Mouse (Mus musculus) megakaryocyte, adult 5-6 weeks (primary cell): Measurements from ENCODE around the gene Gm4498. TPM values are rescaled to one million over a fixed set of nuclear protein-coding genes. Genes with fewer than 3 reads are reported as not detected.
"Not testable (repeated sequence)": the region's sequence is repeated elsewhere in the genome, so short reads cannot be mapped to it uniquely, and the experiment has no call there.

Experiments used
- ATAC-seq: 2 replicates; pipeline ENCODE4 v1.8.0; 2016; ENCODE audit warnings: mild to moderate bottlenecking, inconsistent platforms; ENCODE audit not compliant: poor library complexity, severe bottlenecking
- total RNA-seq, 2 experiments: library from RNA; stranded (forward) in 1 of 2; stranded (reverse) in 1 of 2; fragments of 153-499, 151-499 nt in 1 of 2; fragments of 221-1000, 200-1000 nt in 1 of 2; gene quantifications; 2 replicates each; pipeline versions ENCODE4 v1.2.3 to v1.2.4; 2015 to 2017

The Gm4498 gene
- not detected in 2 replicates for total RNA-seq (2015)
- total RNA-seq (2017) = not detected in 2 replicates

- ATAC-seq = not testable (repeated sequence)
These were observed at the start of gene Gm4498 for GRCm38 (mm10) chr7:20233728-20234127. Gene Gm4498, minus strand, starts transcription at chr7:20233828.

- not testable (repeated sequence) for ATAC-seq
These were observed 29.1 kb upstream of the Gm4498 start, which contains the start of gene Gm5890 for GRCm38 (mm10) chr7:20262734-20263133. Gene Gm5890, minus strand, starts transcription at chr7:20262834.

DNA sequence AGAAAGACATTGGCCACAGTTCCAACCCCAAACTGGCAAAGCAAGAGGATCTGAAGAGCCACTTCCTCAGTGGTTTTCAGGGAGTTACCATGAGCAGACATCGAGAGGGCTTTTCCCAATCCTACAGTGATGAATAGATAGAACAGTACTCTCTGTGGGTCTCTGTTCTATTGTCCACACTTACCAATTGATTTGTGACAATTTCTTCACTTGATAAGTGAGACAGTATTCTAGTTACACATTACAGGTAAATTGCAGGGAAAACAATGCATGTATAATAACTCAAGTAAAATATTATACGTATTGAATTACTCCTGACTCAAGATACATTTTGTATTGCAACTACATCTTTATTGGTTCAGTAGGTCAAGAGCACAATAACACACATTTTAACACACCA is 28.1 kb downstream of the Gm4498 start, which contains the start of gene Gm6164:
Gene Gm6164 (minus strand): TSS at position 101 of the 400 bp plus-strand sequence.
- ATAC-seq = not testable (repeated sequence)

DNA sequence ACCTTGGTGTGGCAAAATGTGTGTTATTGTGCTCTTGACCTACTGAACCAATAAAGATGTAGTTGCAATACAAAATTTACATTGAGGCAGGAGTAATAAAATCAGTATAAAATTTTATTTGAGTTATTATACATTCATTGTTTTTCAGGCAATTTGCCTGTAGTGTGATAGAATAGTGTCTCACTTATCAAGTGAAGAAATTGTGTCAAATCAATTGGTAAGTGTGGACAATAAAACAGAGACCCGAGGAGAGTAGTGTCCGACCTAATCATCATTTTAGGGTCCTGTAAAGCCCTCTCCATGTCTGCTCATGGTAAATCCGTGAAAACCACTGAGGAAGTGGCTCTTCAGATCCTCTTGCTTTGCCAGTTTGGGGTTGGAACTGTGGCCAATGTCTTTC is 40.2 kb downstream of the Gm4498 start, which contains the start of gene Vmn1r95:
Gene Vmn1r95 (plus strand): TSS at position 301 of the 400 bp plus-strand sequence.
- not testable (repeated sequence) for ATAC-seq

Other genes with a start within 250 kb of the Gm4498 start
- not detected in 2 replicates for gene Nlrp9b, start 242.4 kb downstream of the Gm4498 start, total RNA-seq (2015)
- not detected in 2 replicates for gene Nlrp9b, start 242.4 kb downstream of the Gm4498 start, total RNA-seq (2017)
- not detected in 2 replicates for gene Vmn1r91, start 134.1 kb downstream of the Gm4498 start, total RNA-seq (2015)
- gene Vmn1r91, start 134.1 kb downstream of the Gm4498 start, total RNA-seq (2017) = not detected in 2 replicates
- not detected in 2 replicates for gene Gm16442, start 111.2 kb downstream of the Gm4498 start, total RNA-seq (2015)
- gene Gm16442, start 111.2 kb downstream of the Gm4498 start, total RNA-seq (2017) = not detected in 2 replicates
- gene Vmn1r93, start 94.7 kb downstream of the Gm4498 start, total RNA-seq (2015) = not detected in 2 replicates
- not detected in 2 replicates for gene Vmn1r93, start 94.7 kb downstream of the Gm4498 start, total RNA-seq (2017)
- not detected in 2 replicates for gene Vmn1r94, start 65.5 kb downstream of the Gm4498 start, total RNA-seq (2015)
- gene Vmn1r94, start 65.5 kb downstream of the Gm4498 start, total RNA-seq (2017) = not detected in 2 replicates
- gene Vmn1r95, start 40.1 kb downstream of the Gm4498 start, total RNA-seq (2015) = not detected in 2 replicates
- gene Vmn1r95, start 40.1 kb downstream of the Gm4498 start, total RNA-seq (2017) = not detected in 2 replicates
- gene Gm6164, start 28.2 kb downstream of the Gm4498 start, total RNA-seq (2015) = not detected in 2 replicates
- not detected in 2 replicates for gene Gm6164, start 28.2 kb downstream of the Gm4498 start, total RNA-seq (2017)
- not detected in 2 replicates for gene Gm5890, start 29.0 kb upstream of the Gm4498 start, total RNA-seq (2015)
- gene Gm5890, start 29.0 kb upstream of the Gm4498 start, total RNA-seq (2017) = not detected in 2 replicates
- gene Gm4133, start 100.2 kb upstream of the Gm4498 start, total RNA-seq (2015) = not detected in 2 replicates
- not detected in 2 replicates for gene Gm4133, start 100.2 kb upstream of the Gm4498 start, total RNA-seq (2017)
- gene Gm5728, start 141.6 kb upstream of the Gm4498 start, total RNA-seq (2015) = not detected in 2 replicates
- not detected in 2 replicates for gene Gm5728, start 141.6 kb upstream of the Gm4498 start, total RNA-seq (2017)
- not detected in 2 replicates for gene Vmn1r100, start 184.1 kb upstream of the Gm4498 start, total RNA-seq (2015)
- not detected in 2 replicates for gene Vmn1r100, start 184.1 kb upstream of the Gm4498 start, total RNA-seq (2017)
- not detected in 2 replicates for gene Vmn1r101, start 208.8 kb upstream of the Gm4498 start, total RNA-seq (2015)
- not detected in 2 replicates for gene Vmn1r101, start 208.8 kb upstream of the Gm4498 start, total RNA-seq (2017)
- not detected in 2 replicates for gene Gm10670, start 241.1 kb upstream of the Gm4498 start, total RNA-seq (2015)
- not detected in 2 replicates for gene Gm10670, start 241.1 kb upstream of the Gm4498 start, total RNA-seq (2017)